Mouse (Mus musculus) C2C12 (cell line): Measurements from ENCODE around the gene Adcy10.

Experiments
- CTCF ChIP-seq: IDR thresholded peaks from one replicate; pipeline ENCODE4 v1.5.1; 2011; ENCODE audit not compliant: control insufficient read depth, insufficient read depth, insufficient read length
- MYOD1 ChIP-seq: IDR thresholded peaks from one replicate; pipeline ENCODE4 v1.6.1; 2011; ENCODE audit warnings: low read depth; ENCODE audit not compliant: control insufficient read depth, insufficient read length
- MYOG ChIP-seq: IDR thresholded peaks from one replicate; pipeline ENCODE4 v1.6.1; 2011; ENCODE audit not compliant: control insufficient read depth, insufficient read length; ENCODE audit errors: extremely low read depth

DNA sequence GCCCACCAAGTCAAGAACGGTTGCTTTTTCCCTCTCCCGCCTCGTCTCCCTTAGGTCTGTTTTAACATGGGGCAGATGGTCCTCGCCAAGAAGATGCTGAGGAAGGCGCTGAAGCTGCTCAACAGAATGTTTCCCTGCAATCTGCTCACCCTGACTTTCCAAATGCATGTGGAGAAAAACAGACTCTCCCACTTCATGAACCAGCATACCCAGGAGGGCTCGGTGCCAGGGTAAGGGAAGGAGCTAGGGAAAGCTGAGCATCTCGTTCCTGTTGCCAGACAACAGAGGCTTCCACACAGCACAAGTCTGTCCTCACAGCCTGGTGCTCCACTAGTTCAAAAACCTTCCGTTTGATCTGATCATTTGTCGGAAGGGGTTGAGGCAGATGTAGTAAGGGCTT is 74.1 kb downstream of the Adcy10 start:
- TF ChIP-seq CTCF (no peak), MYOG (no peak), MYOD1 (no peak)
